Mouse (Mus musculus): Measurements from ENCODE around the gene Gna12.
A peak's percentile ranks its signal among the peaks of the same experiment; 100 is the strongest.

Gna12 gene

DNA sequence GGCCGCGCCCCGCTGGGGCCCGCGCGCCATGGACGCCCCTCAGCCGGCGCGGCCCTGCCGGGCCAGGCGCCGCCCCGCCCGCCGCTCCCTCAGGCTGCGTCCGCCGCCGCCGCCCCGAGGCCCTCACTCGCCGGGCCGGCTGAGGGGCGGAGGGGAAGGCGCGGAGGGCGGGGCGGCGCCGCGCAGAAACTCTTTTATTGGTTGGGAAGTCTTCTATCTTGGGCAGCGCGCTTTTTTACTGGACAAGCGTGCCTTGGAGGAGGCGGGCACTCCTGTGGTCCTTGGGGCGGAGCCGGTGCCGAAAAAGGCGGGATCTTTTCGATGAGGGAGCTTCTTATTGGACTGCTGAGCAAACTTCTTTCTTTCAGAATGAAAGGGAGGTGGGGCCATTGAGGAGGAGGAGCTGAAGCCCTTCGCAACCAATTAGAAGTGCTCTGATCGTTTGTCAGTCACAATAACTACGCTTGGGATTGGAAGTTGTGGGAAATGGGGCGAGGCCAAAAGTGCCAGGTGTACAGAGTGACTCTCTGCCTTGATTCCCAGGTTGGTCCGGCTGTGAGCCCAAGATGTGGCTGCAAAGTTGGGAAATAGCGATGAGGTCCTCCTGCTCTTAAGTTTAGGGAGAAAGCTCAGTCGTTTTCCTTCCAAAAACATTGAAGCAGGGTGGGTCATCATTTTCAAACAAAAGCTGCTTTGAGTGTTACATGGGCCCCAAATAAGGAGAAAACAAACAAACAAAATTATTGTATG lies at the start of gene Gna12:
TSS of gene Gna12 (minus strand) at position 118 of the 750 bp plus-strand sequence.
- DNase-seq (ENCODE audit: low spot score in 2 of 2): peak; percentile 97 to 99

DNA sequence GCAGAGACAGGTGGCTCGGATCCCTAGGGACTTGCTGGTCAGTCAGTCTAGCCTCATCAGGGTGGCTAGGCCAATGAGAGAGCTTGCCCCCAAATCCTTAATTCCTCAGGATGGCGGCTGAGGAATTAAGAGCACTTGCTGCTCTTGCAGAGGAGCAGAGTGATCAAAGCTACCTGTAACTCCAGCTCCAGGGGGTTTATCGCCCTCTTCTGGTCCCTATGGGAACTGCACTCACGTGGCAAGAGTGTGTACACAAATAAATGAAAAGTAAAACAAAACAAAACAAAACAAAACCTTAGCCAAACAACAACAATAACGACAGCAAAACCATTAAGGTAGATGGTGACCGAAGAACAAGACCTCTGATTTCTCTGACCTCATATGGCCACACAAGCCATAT lies 48.4 kb upstream of the Gna12 start:
- DNase-seq (ENCODE audit: low spot score in 2 of 2): no peak

DNA sequence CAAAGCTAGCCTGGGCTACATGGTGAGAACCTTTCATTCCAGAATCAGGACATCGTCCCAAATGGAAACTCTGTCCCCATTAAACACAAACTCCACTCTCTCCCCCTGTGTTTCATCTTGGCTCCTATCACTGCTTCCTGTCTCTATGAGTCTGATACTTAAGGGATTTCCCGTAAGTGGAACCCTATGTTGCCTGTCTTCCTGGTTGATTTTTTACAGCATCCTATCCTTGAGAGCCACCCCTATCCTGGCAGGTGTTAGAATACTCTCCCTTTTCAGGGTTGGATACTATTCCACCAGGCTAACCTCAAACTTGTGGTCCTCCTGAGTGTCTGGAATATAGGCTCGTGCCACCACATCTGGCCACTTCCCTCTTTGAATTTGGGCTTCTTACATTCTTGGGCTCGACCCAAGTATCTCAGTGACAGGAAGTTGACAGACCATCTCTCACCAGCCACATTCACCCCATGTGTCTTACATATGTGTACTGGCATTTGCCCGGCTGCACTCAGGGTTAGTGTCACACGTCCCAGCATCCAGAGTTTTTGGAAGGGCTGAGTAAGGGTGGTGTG lies 43.6 kb upstream of the Gna12 start:
- DNase-seq (ENCODE audit: low spot score in 2 of 2): no peak

DNA sequence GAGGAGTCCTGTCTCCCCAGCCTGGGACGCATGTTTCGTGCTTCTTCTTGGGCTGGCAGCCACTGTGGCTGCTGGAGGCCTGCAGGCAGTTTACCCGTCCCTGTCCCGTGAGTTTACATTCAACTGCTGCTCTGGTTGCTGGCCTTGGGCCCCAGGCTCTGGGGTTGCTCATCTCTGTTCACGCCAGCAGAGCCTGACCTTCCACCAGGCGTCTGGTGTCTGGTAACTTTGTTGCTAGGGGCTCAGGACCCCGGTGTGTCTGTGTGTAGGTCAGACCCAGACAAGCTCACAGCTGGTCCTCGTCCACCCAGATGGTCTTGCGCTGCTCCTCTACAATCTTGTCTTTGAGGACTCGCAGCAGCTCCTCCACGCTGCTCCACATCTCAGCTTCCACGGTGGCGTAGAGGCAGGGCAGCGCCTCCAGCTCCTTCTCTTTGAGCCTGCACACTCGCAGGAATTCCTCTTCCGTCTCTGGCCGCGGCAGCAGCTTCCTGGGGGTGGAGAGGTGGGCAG lies 42.9 kb upstream of the Gna12 start:
- DNase-seq (ENCODE audit: low spot score in 2 of 2): no peak

DNA sequence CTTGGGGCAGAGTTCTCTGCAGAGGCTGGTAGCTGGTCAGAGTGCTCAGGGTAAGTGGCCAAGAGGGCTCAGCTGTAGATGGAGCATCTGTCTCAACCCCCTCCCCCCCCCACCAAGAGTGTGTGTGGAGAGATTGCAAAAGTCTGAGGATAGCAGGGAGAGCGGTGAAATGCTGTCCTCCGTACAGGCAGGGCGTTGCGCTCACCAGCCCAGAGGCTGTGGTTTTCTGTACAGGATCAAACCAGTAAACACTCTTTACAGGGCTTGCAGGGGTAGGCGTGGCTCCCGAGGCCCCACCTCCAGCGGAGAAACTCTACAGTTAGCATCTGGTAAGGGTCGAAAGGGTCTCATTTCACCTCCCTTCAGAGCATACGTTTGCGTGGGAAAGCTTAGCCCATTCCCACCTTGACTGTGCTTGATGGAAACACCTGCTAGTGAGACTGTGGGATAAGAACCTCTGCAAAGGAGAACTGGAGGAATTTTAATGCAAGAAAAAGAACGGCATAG lies 42.4 kb upstream of the Gna12 start:
- no peak for DNase-seq (ENCODE audit: low spot score in 2 of 2)

DNA sequence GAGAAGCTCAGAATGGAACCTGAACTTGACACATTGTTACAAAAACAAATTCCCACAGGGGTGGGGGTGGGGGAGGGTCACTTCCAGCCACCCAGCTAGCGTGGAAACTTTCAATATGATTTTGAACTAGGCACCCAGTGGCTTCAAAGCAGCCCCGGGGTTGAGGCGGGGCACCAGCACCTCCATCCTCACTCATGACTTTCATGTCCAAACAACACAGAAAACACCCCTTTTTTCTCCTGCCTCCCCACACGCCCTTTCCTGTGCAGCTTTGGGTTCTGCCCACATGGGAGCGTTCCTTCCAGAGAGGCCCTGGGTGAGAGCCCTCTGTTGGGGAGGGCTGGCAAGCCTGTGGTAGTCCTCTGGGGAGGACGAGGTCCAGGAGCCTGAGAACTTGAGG lies 41.0 kb upstream of the Gna12 start:
- no peak for DNase-seq (ENCODE audit: low spot score in 2 of 2)

DNA sequence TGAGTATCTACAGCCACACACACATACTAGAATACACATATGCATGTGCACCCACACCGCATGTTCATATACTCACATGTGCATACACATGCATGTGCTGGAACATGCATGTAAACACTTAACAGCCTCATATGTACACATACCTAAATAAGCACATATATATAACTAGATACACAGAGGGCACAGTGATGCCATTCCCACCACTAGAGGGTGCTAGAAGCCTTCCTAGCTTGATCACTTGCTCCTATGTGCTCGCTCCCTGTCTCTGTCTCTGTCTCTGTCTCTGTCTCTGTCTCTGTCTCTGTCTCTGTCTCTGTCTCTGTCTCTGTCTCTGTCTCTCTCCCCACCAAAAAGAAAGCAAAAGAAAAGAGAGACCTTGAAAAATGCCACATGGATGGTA lies 38.8 kb upstream of the Gna12 start:
- peak in 1 of 2 experiments; percentile 34 for DNase-seq (ENCODE audit: low spot score in 2 of 2)

DNA sequence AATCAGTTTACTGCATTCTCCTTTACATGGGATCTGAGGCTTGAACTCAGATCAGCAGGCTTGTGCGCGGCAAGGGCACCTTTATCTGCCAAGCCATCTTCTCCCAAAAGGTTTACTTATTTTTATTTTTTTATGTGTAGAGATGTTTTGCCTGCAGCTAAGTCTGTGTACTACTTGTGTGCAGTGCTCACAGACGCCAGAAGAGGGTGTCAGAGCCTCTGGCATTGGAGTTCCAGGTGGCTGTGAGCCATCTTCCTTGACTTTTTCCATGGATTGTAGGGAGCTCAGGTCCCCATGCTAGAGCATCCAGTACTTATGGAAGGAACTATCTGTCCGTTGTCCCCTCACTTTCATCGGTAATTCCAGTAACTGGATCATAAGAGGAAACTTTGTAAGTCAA lies 29.5 kb upstream of the Gna12 start:
- no peak for DNase-seq (ENCODE audit: low spot score in 2 of 2)

DNA sequence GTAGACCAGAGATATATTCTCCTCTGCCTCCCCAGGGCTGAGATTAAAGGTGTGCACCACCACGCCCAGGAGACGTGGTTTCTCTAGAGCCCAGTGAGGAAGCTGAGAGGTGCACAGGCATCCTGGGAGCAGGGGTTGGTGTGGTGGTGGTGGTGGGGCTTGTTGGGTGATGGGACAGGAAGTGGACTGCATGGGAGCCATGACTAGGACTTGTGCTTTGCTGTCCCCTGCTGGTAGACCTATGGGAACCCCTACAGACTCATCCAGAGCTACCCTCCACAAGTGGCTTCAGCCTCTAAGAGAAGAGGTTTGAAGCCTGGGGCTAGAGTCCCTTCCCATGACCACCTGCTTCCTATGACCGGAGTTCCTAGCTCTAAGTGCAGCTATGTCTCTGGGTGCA lies 28.1 kb upstream of the Gna12 start:
- no peak for DNase-seq (ENCODE audit: low spot score in 2 of 2)

DNA sequence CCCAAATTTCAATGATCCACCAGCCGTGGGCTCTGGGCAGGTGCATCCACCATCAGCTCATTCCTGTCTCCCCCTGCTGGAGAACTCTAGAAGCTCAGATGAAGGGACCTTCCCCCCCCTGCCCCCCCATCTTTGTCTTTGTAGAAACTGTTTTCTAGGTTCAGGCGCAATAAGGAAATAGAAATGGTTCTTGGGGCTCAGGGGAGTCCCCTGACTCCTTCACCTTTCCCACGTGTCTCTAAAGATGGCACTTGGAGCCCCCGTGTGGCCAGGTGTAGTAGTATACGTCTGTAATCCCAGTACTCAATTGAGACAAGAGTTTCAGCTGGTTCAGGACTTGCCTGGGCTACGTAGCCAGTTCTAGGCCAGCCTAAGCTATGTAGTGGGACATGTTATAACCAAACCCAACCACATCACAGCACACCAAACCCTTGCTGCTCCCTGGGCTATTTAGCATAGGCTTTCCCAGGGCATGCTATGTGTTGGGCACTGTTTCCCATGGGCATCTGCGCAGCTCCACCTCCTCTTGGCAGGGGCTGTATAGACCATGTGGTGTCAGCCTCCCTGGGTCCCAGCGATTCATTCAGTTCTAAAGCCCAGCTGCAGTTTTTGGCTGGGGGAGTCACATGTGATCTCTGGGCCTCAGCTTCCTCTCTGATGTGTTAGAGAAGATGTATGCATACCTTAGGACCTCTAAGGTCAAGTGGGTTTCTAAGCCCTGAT lies 27.4 kb upstream of the Gna12 start:
- DNase-seq (ENCODE audit: low spot score in 2 of 2): no peak

DNA sequence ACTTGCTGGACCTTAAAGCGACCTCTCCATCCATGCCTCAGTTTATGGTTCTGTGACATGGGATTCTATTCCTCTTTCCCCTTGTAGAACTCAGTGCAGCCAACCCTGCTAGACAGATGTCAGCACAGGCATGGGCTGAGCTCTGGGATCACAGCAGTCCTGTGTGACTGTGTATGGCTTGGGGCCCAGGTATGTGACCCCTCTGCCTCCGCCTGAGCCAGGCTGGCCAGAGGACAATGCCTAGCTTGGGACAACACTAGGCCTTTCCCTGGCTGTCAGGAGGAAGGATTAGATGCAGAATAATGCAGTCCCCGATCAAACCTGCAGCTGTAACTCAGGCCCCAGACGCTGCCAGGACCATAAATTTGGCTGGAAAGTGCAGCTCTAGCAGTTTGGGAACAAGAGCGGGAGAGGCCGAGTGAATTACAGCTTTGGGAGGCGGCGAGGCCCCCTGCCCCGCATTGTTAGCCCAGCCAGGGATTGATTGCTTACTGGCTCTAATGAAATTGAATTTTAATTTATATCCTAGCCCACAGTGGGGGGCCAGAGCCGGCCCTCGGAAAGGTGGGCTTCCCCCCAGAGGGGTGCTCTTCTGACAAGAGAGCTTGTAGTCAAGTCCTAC lies 25.8 kb upstream of the Gna12 start:
- no peak for DNase-seq (ENCODE audit: low spot score in 2 of 2)

DNA sequence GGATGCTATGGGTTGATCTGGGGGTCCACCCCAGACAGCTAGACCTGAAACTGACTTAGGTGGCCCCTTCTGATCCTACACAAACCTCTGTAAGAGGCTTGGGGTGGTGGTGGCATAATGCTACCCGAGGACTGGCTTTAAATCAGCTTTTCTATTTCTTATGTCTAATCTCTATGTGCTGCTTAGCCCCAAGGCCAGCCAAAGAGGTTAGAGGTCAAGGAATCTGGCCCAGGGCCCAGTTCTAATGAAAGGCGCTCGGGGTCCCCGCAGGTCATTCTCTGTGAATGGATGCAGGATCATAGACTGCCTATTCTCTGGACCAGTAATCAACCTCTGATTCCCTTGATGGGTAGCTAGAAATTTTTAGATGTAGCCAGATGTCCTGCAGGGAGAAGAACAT lies 24.5 kb upstream of the Gna12 start:
- no peak for DNase-seq (ENCODE audit: low spot score in 2 of 2)

DNA sequence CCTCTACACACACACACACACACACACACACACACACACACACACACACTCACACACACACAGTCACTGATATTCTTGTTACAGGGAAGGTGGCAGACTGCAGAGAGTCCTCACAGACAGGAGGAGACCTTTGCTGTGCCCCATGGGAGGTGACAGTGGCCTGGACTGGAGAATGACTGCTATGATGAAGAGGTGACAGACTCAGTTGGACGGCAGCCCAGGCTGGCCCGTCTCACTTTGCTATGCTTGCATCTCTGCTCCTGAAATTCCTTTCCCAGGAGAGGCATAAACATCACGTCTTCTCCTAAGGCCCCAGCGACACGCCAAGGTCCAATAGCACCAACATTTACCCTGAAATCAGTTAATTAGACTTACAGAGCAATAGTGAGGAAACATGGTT lies 23.5 kb upstream of the Gna12 start:
- DNase-seq (ENCODE audit: low spot score in 2 of 2): no peak

DNA sequence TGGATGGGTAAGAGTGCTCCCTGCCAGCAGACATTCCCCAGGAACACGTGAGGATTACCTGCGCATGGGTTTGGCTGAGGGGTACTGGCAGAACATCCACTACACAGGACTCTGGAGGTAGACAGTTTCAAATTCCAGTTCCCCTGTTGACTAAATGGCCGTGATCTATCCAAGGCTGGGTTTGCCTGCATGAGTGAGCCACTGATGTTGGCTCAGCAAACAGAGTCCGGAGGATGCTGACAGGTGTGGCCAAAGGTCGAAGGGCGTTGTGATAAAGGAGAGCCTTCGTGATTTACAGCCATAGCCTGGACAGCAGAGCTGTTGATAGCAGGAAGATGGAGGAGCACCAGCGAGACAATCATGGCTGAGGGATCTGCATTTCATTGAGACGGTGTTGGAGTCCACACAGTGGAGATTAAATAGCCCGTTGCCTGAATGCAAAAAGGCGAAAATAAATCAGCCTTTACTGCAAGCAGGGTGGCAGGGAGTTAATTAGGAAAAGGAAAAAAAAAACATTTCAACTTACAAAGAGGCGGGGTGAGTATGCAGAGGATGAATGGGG lies 22.3 kb upstream of the Gna12 start:
- no peak for DNase-seq (ENCODE audit: low spot score in 2 of 2)

DNA sequence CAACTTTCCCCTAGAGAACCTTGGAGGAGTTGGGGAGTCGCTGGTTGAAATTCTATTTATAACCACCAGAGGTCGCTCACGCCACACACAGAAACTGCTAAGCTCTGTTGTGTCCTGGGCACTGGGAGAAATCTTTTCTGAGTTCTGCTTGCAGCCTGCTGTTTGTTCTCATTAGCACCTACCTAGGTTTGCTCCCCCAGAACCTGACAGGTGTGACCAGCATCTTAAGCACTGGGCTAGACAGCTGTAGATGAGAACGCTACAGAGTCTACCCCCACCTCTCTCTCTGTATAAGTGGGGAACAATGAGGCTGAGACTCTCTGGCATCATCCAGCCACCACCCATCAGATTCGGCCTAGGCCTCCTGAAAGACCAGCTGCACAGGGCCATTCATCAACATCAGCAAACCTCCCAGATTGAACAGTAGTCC lies 17.1 kb upstream of the Gna12 start:
- DNase-seq (ENCODE audit: low spot score in 2 of 2): peak in 1 of 2 experiments; percentile 18

DNA sequence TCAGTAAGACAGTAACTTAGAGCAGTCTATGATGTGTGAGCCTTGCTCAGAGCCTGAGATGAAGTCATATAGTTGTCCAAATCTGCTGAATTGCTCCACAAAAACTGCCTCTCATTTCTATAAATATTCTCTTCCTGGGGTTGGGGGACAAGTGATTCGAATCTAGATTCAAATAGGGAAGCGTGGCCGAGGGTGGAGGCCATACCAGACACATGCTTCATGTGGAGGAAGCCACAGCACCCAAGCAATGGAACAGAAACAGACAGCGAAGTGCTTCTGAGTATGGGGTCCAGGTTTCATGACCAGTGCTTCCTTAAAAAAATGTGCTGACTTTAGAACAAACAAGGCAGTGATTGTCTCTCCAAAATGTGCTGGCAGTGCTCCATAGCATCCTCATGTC lies 11.7 kb upstream of the Gna12 start:
- no peak for DNase-seq (ENCODE audit: low spot score in 2 of 2)

DNA sequence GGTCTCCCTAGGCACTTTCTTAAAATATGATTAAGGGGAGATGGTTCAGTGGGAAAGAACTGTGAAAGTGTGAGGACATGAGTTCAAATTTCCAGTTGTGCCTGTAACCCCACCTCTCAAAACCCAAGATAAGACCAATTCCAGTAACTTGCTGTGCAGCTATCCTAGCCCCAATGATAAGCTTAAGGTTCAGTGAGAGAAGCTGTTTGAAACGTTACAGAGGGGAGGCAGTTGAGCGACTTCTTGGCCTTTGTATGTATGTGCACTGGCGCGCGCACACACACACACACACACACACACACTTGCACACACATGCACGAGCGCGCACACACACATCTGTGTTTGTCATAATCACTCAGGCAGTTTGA lies 817 bp upstream of the Gna12 start:
- DNase-seq (ENCODE audit: low spot score in 2 of 2): no peak

DNA sequence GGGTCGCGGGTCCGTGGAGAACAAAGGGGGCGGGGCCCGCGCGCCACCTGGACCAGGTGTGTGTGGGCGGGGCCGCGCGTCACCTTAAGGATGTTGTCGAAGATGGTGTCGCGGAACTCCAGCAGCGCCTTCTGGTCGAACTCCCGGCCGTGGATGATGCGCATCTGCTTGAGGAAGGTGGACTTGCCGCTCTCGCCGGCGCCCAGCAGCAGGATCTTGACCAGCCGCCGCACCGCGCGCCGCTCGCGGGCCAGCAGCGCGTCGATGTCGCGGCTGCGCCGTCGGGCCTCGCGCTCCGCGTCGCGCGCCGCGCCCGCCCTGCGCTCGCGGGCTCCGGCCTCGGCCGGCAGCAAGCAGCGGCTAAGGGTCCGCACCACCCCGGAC lies 328 bp downstream of the Gna12 start:
- peak; percentile 35 to 36 for DNase-seq (ENCODE audit: low spot score in 2 of 2)

DNA sequence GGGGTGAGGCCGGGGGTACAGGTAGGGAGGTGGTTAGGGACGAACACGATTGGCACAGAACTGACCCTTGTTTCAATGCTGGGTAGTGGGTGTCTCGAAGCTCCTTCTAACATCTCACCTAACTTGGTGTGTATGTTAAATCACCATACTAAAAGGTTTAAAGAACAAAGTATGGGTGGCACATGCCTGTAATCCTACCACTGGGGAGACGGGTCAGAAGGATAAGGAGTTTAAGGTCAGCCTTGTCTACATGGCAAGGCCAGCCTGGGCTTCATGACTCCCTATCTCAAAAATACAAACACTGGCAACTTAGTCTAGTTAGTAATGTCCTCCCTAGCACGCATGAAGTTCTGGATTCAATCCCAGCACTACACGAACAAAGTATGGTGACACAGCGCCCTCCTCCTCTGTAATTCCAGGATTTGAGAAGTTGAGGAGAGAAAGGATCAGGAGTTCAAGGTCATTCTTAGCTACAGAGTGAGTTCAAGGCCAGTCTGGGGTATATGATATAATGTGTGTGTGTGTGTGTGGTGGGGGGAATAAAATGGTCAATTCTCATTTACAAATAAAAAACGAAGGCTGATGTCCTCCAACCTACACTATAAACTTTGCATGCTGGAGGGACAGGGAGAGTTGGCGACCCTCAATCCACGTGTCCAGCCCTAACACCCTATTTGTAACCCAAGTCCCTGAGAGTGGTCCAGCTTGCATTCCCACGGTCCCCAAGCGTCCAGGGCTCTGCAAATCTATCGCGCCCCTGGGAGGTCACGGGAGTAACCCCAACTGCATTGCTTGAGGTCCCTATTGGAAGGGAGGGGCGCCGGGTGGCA lies 935 bp downstream of the Gna12 start:
- DNase-seq (ENCODE audit: low spot score in 2 of 2): no peak

DNA sequence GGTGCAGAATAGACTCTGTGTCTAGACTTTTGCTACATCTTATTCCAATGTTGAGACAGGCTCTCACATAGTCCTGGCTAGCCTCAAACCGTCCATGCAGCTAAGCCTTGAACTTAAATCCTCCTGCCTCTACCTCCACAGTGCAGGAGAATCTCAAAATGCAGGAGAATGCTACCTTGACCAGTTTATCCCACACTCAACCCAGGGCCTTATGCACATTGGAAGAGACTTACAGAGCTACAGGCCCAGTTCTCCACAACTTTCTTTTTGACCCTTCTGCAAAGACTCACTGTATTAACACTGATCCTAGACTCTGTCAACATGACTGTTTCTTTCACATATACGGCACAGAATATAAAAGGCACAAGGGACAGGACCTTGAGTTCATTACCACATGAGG lies 1.9 kb downstream of the Gna12 start:
- DNase-seq (ENCODE audit: low spot score in 2 of 2): no peak

DNA sequence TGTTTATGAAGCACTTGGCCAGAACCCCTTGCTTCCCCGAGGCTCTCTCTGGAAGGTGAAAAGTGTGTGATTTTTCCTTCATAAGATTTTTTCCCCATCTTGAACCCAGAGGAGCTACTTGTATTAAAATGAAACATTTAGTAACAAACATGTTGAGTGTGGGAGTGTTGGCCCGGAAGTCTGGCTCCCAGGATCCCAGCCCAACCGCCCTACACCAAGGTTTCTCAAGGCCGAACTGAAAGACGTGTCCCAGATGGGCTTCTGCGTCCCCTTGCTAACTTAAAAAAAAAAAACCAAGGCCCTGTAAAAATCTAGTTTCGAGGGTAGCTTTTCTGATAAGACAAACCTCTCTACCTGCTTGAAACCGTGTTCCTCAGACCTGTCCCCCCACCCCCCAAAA lies 2.3 kb downstream of the Gna12 start:
- peak in 1 of 2 experiments; percentile 48 for DNase-seq (ENCODE audit: low spot score in 2 of 2)

Measured in urinary bladder, postnatal 36 days (tissue).